Mouse (Mus musculus) kidney, postnatal 10 days (tissue): ENCODE measurements around the gene Itpa.
"Not testable (repeated sequence)": the region's sequence is repeated elsewhere in the genome, so short reads cannot be mapped to it uniquely, and the experiment has no call there.

Experiments used
- DNase-seq: peaks from one replicate; pipeline ENCODE4 v3.0.0; 2021; ENCODE audit warnings: mixed read lengths

Gene Itpa

DNA sequence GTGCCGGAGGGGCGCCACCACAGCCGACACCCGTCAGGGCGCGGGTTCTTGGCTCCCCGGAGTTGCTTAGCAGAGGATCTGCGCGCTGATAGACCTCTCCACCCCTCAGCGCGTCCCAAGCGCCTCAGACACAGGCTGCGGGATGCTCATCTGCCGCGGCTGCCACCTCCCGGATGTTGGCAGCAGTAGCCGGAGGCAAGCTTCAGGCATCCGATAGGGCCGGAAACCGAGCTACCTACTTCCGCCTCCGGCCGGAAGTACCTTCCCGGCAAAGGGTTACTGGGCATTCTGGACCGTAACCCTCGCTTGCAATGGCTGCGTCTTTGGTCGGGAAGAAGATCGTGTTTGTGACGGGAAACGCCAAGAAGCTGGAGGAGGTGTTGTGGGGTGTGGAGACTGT lies at the start of gene Itpa:
Gene Itpa, plus strand, starts transcription at position 52 of the 400 bp plus-strand sequence.
- peak; percentile 91 for DNase-seq

DNA sequence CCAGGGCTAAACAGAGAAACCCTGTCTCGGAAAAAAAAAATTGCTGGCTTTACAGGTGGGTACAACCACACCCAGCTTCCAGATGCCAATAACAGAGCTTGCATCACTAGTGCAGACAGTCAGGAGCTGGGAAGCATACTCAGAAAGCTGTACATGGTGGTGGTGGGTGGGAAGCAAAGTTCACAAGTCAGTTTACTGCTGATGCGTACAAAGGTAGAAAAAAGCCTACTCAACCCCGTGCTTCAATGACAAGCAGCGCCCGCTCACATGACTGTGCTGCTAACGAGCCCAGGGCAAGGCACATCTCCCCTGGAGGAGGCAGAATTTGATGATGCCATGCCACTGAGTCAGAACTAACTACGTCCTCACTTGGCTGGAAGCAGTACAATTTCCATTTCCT lies 48.4 kb upstream of the Itpa start:
- DNase-seq = no peak

DNA sequence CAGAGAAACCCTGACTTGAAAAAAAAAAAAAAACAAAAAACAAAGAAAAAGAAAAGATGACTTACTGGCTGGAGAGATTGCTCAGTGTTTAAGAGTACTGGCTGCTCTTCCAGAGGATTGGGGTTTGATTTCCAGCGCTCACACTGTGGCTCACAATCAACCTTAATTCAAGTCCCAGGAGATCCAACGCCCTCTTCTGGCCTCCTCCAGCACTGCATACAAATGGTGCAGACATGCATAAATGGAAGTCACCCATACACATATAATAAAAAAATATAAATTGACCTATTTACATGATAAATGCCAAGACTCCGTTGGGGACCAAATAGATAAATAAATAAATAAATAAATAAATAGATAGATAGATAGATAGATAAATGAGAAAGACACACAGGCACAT lies 39.0 kb upstream of the Itpa start:
- no peak for DNase-seq

DNA sequence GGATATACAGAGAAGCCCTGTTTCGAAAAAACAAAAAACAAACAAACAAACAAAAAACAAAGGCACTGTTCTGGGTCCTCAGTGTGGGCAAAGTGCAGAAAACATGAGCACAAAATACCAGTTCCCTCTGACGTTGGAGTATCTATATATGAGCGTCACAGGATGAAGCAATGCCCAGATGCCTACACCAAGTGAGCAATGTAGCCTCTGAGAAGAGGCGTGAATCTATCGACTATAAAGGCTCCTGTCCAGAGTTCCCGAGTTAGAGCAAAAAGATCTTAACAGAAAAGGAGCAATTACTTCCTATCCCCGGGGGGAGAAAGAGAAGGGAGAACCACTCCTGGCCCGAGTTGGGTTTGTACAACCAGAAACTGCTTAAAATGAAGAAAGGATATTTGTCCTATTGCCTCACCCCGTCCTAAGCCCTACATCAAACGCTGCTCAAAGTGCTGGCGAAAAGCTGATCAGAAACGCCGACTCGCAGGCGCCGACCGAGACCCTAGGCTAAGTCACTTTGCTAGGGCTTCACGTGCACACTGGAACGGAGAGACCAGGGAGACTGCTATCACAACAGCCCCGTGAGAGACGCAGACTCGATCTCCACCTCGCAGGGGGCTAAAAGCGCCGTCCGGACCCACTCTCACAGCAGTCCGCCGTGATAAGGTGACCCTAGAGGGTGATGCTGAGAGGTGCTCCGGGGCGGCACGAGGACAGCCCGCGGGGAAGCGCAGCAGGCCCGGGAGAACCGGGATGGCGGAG lies 38.2 kb upstream of the Itpa start:
- DNase-seq = no peak

DNA sequence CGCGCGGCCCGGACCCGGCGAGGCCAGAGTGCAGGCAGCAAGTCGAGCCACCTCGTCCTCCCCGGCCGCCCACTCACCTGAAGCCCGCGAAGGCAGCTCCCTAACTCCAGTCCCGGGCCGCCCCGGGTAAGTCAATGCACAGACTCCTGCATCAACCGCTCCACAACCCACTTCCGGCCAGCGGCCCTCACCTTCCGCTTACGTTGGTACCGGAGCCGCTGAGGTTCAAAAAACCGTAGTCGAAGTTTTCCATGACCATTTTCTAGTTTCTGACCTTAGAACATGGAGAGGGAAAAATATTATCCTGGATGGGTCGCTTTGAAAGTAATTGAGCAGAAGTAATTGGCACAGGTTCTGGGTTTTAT lies 37.6 kb upstream of the Itpa start, which contains the start of the genes Fastkd5 and Ubox5:
Gene Fastkd5, minus strand, starts transcription at position 189 of the 365 bp plus-strand sequence.
Gene Ubox5, minus strand, starts transcription at position 200 of the 365 bp plus-strand sequence.
- DNase-seq = peak; percentile 97

DNA sequence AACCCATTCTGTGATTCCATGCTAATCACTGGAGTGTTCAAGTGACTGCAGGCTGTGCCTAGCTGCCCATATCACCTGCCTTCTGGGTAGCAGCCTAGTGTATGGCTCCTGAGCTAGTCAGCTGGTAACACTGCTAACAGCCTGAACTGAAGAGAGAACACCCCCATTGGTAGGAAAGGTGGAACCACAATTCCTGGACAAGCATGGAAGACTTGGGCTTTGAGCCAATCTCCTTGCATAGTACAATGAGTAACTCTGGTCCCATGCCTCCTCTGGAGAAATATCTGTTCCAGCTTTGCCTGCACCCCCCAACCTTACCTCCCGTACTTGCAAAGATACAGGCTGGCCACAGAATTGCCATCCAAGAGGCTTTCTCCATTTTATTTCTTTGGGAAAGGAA lies 35.0 kb upstream of the Itpa start:
- DNase-seq = peak; percentile 67

DNA sequence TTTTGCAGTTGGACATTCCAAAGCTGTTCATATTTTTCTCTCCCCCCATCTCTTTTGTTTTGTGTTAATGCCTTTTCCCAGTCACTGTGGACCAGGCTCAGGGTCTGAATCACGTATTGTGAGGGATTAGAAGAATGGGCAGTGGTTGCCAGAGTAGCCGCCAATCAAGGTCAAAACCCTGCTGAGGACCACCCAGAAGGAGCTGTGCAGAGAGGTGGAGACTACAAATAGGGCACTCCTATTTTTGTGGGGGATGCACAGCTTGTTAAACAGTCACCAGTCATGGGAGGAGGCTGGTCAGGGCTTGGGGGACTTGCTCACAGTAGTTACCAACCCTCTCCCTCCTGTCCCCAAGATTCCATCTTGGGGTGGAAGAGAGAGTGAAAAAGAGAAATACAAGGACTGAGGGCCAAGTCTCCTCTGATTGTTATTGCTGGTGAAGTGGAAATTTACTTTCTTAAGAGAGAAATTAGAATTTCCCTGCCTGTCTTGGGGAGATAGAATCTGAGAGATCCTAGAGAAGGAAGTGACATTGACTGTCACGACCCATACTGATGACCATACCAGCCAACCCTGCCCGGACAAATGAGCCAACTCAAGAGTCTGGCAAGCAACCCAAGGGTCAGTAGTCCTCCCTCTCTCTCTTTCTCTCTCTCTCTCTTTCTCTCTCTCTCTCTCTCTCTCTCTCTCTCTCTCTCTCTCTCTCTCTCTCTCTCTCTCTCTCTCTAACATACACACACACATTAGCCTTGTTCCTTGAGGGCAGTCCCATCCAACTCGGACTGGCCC lies 34.3 kb upstream of the Itpa start:
- DNase-seq = no peak

DNA sequence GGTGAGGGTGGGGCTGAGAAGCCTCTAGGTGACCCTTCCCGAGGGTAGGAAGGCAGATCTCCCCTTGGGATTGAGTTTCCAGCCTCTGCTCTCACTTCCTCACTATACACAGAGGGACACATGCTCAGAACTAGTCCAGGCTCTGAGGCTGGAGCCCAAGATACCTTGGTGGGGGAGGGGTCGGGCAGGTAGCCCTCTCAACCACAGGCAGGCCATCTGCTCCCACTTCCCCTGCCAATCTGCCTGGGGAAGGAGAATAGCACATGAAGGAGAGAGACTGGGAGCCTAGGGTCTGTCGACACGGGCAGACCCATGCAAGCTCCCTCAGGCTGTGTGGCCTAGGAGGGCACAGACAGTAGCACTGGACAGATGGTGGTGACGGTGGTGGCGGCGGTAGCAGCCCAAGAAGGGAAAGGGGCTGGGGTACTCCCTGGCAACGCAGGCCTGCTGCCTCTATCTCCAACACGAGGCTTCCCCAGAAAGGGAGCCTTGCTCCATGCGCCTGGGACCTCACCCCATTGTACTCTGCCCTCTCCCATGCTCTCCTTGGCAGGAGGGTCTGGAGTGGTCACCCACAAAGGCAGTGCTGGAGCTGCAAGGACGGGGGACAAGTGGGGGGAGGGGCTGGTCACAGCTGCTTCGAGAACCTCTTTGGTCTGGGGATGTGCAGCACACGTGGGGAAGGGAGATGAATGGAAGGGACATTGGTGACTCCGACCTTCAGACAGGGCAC lies 33.2 kb upstream of the Itpa start:
- DNase-seq = no peak

DNA sequence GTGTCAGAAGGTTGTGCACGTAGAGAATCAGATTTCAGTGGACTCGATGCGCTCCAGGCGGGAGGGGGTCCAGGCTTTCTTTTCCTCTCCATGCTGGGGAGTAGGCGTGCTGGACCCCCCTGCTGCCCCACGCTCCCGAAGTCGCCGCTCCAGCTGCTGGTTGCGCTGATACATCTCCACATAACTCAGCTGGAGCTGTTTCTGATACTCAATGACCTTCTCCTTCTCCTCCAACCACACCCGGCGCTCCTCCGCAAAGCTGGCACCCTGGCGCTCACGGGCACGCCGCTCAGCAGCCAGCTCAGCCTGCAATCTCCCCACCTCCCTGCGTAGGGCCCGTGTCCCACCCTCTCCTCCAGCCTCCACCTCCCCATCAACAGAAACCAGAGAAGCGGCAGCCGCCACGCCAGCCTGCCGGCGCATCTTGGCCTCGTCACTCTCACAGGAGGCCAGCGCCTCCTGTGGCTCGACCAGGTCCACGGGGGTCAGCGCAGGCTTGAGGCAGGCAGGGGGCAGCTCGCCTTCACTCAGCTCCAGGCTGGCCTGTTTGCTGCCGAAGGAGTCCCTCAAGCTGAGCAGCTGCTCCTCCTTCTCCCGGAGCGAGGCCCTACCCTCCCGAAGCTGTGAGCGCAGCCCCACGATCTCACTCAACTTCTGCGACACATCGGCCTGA lies 32.5 kb upstream of the Itpa start:
- DNase-seq = peak; percentile 43

DNA sequence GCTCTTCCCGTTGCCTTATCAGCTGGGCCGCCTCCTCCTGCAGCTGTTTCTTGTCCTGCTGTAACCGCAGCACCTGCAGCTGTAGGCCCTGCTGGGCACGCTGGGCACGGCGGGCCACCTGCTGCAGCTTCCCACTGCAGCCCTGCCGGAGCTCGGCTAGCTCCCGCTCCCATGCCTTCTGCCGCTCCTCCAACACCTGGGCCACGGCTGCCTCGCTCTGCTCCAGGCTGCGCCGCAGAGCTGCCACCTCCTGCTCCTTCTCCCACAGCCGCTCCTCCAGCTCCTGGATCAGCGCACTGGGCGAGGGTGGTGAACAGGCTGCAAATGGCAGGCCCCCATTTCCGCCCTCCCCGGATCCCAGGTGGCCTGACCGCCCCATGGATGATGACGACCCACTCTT lies 31.6 kb upstream of the Itpa start:
- peak; percentile 36 for DNase-seq

DNA sequence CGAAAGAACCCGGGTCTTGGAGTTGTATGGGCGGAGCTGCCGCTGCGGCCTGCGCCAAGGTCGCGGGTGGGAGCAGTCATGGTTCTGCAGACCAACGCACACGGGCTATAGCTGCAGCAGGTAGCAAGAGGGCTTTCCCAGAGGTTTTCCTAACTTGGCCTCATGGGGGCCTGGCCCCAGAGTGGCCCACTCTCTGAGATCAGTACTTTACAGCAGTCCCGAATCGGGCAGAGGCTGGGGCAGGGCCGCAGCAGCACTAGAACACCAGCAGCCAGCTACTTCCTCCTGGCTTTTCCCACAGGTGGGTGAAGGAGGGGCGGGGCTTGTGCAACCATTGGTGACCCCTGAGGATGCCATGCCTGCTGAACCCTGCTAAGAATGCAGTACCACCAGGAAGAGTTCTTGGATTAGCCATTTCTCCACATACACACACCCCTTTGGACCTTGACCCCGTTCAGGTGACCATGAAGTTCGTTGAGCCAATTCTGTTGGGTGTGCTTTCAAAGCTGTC lies 29.3 kb upstream of the Itpa start:
- peak; percentile 89 for DNase-seq

DNA sequence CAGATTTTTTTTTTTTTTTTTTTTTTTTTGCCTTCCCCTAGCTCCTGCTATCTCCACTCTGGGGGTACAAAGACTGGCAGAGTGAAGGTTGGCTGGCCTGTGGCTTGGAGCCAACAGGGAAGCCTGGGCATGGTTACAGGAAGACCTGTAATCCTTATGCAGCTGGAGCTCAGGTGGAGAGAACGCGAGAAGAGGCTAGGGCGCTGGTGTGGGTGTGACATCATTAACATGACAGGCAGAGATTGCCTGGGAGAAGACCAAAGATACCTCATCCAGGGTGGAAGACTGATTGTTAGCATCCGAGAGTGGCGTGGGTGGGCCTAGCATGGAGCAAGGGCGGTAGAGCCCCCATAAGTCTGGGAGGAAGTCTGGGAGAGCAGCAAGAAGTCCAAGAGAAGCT lies 28.1 kb upstream of the Itpa start:
- DNase-seq = peak; percentile 64

DNA sequence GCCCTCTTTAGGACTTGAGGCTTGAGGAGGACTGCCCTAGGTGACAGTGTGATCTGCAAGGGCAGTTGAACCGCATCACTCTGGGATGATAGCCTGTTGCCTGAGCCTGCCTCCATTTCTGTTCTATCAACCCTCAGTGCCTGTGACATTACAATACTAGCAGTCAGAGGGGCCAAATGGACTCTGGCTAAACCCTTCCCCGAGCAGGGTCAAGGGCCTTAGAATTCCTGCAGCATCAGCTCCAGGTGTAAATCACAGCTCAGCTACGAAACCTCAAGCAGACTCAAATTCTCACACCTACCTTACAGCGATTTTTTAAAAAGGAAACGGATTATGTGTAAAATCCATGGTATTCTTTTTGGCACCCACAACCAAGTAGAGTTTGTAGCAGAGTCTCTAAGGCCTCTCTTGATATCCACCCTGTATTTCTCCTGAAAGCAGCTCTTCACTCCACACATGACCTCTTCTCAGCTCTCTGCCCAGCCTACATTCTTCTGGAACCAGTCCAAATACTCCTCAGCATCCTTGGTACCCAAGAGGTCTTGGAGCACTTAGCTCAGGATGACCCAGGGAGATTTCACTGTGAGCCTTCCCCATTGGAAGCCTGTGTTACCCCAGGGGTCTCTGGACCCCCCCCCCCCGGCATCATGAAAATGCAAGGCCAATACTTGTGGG lies 25.9 kb upstream of the Itpa start:
- no peak for DNase-seq

DNA sequence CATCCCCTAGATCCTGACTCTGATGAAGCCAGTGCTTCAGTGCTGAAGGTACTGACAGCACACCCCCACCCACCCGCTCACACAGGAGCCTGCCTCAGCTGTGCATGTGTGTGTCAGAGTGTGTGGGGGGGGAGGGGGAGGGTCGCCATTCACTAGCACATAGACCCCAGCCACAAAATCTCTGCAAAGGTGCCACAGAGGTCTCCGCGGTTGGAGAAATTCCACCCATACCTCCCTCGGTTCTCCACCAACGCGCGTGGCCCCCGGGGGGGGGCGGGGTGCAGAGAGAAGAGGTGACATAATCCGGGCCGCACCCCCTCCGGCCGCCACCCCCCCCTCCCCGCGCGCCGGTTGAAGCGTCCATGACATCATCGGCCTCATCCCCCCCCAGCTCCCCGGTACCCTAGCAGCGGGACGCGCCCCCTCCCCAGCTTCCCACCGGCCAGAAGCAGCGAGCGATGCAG lies 25.2 kb upstream of the Itpa start:
- DNase-seq = no peak

DNA sequence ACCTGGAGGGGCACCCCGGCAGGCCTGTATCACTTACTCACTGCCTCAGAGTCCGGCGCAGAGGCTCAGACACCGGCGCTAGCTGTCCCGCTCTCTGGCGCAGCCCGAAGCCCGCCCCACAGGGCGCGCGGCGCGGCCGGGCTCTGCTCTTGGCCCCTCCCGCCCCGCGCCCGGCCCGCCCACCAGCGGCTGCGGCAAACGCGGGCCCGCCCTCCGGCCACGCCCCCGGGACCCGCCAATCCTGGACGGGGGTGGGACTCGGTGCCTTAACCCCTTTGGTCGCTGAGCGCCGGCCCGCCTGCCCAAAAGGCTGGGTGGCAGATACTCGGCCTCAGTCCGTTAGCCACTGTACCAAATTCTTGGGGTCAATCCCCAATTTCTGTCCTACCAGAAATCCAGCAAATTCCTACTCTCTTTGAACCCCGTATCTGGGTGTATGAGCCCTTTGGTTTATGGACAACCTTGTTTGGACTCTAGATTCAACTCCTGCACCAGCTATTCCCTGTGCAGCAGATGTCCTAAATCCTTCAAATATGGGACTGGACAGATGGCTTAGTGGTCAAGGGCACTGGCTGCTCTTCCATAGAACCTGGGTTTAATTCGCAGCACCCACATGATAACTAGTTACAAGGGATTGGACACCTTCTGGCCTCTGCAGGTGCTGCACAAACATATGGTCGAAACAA lies 24.6 kb upstream of the Itpa start, which contains the start of gene Lzts3:
Gene Lzts3, minus strand, starts transcription at position 120 of the 686 bp plus-strand sequence.
- peak; percentile 97 for DNase-seq

DNA sequence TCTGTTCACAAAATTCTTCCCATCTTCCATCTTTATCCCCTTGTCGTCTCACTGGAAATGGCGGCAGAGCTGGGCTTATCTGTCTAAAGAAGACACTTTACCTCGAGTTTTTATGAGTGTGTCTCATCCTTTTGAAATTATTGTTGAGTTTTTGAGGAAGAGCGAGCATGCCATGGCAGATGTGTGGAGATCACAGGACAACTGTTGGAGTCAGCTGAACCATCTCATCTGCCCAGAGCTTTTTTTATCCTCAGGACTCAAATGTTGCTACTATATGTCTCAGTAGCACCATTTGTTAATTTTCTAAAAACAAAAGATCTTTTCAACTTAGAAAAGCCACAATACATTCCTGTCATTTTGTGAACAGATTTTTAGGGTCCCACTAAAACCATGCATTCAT lies 22.2 kb upstream of the Itpa start:
- DNase-seq = no peak

DNA sequence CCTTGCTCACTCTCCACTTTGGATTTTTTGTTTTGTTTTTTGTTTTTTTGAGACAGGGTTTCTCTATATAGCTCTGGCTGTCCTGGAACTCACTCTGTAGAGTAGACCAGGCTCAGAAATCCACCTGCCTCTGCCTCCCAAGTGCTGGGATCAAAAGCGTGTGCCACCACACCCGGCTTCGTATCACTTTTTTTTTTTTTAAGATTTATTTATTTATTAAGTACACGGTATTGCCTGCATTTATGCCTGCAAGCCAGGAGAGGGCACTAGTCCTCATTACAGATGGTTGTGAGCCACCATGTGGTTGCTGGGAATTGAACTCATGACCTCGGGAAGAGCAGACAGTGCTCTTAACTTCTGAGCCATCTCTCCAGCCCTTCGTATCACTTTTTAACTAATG lies 18.4 kb upstream of the Itpa start:
- DNase-seq = not testable (repeated sequence)

DNA sequence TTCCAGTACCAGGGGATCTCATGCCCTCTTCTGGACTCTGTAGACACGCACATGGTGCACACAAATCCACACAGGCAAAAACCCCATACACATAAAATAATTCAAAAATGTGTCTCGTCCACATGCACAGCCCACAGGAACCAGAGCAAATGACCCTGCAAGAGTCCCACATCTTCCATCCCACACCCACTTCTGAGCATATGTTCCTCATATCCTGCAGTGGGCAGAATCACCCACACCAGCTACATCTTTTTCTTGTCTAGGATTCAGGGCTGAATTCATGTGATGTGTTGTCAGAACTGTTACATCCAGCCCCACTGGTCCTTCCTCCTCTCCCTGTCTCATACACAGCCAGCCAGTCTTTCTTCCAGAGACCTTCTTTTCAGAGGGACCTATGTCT lies 14.1 kb upstream of the Itpa start:
- DNase-seq = no peak

DNA sequence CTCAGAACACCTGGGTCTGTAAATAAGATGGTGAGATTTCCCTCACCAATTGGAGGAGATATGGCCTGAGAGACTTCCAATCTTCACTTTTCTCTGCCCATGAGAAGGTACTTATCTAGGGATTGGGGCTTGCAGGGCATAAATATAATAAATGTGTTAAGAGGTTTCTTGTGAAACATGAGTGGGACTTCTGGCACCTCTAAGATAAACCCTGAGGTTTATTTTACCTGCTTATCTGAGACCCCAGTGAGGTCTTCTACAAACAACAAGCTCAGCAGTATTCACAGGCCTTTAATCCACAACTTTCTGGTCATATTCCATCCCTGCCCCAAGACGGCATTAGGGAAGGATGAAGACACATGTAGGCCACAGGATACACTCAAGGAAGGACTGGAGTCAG lies 13.7 kb upstream of the Itpa start:
- no peak for DNase-seq

DNA sequence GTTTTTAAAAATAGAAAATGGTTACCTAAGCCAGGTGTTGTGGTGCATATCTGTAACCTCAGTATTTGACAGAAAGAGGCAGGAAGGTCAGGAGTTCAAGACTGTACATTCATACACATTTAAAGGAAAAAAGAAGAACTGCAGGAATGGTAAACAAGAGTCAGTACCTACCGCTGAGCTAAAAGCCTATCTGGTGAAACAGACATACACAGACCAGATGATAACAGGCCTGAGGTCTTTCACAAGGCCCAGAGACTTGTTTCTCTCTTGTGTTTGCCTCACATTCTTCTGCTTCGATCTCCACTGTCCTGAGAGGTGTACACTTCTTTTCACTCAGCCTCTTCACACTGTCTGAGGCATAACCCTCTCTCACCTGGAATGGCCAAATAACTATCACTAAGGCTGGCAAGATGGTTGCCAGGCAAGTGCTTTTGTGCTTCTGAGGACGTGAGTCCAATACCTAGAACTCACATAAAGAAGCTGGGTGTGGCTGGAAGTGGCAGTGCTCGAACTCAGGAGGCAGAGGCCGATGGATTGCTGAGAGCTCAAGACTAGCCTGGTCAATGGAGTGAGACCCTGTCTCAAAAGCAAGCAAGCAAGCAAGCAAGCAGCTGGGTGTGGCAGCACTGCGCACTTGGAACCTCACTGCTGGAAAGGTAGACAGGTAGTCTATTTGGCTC lies 11.6 kb upstream of the Itpa start:
- DNase-seq = no peak

DNA sequence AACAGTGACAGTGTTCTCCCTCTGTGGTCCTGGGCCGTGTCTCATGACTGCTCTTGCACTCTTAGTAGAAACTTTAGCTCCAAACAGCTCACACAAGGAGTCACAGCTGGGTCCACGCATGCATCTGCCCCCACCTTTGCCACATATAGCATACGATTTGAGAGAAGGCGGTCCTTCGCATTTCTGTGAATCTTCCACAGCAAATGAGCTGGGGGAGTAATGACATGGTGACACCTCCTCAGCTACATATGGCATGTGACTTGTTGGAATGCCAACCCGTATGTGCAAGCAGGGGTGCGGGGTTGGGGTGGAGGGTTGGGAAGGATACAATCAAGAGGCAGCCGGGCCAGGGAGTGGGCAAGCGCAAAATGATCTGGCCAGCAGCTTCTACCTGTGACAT lies 10.9 kb upstream of the Itpa start:
- DNase-seq = no peak
